Mouse (Mus musculus): ENCODE data around the gene Rwdd2a. TPM values are rescaled to one million over a fixed set of nuclear protein-coding genes. Genes with fewer than 3 reads are reported as not detected.
"Not testable (repeated sequence)": the region's sequence is repeated elsewhere in the genome, so short reads cannot be mapped to it uniquely, and the experiment has no call there.

The Rwdd2a gene
- polyA plus RNA-seq, 1 experiment from 2014 or later: 2.5 TPM

DNA sequence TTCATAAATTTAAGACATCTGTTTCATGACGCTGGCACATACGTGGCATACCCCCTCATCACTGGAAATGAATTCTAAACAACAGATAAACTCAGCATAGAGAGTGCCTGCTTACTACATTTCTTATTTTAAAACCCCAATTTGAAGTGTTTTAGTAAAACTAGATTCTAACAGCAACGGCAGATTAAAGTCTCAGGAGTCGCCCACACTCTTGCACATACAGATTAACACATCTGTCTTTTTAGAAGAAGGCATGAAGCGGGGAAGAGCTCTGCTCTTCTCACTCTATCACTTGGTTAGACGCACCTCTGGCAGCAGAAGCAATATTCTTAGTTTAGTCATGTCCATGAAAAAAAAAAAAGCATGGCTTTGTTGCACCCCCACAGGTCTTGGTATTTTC lies 3.4 kb downstream of the Rwdd2a start:
- Histone ChIP-seq H3K9ac (ENCODE audit: low read depth, low read length) (no peak overlapping the region), H3K27ac (ENCODE audit: low read depth, low read length) (no peak overlapping the region), H3K36me3 (ENCODE audit: control insufficient read depth, insufficient read depth, low read length) (no peaks in the 10 kb centered on the region), H3K4me1 (replicated peaks; ENCODE audit: control insufficient read depth, insufficient read depth, low read length) (peaks cover 3% of the 10 kb centered on the region; the same call in 1 of the 2 replicates), H3K4me2 (no peak overlapping the region), H3K9me3 (ENCODE audit: control insufficient read depth, low read length) (no peaks in the 10 kb centered on the region), H3K27me3 (replicated peaks; ENCODE audit: control insufficient read depth, insufficient read depth, low read length) (no peaks in the 10 kb centered on the region), H3K4me3 (ENCODE audit: low read depth, low read length) (no peak overlapping the region)
- DNase-seq (ENCODE audit: low spot score): no peak
- 83% methylated on average over 6 of the region's 6 CpGs for WGBS
- no peak for ATAC-seq (replicated peaks; ENCODE audit: low FRiP score)

- Histone ChIP-seq H3K9me3 (ENCODE audit: control insufficient read depth, low read length) (no peaks in the 10 kb centered on the region), H3K4me3 (ENCODE audit: low read depth, low read length) (no peak overlapping the region), H3K27me3 (replicated peaks; ENCODE audit: control insufficient read depth, insufficient read depth, low read length) (no peaks in the 10 kb centered on the region), H3K9ac (ENCODE audit: low read depth, low read length) (no peak overlapping the region), H3K4me2 (peak overlapping the region; percentile 37; the same call in 1 of the 2 replicates), H3K27ac (ENCODE audit: low read depth, low read length) (no peak overlapping the region), H3K36me3 (ENCODE audit: control insufficient read depth, insufficient read depth, low read length) (no peaks in the 10 kb centered on the region), H3K4me1 (replicated peaks; ENCODE audit: control insufficient read depth, insufficient read depth, low read length) (no peaks in the 10 kb centered on the region; the same call in 1 of the 2 replicates)
- WGBS: 46% methylated on average over 10 of the region's 10 CpGs
- 0 out of 2 replicates have a peak, but pooled peaks have one; percentile 26 for ATAC-seq (replicated peaks; ENCODE audit: low FRiP score)
- no peak for DNase-seq (ENCODE audit: low spot score)
Measured at GRCm38 (mm10) chr9:86579657-86580056, 7.9 kb downstream of the Rwdd2a start.

- Histone ChIP-seq H3K4me3 (ENCODE audit: low read depth, low read length) (no peak overlapping the region), H3K36me3 (ENCODE audit: control insufficient read depth, insufficient read depth, low read length) (no peaks in the 10 kb centered on the region), H3K27me3 (replicated peaks; ENCODE audit: control insufficient read depth, insufficient read depth, low read length) (no peaks in the 10 kb centered on the region), H3K9me3 (ENCODE audit: control insufficient read depth, low read length) (no peaks in the 10 kb centered on the region), H3K9ac (ENCODE audit: low read depth, low read length) (no peak overlapping the region), H3K4me2 (no peak overlapping the region), H3K4me1 (replicated peaks; ENCODE audit: control insufficient read depth, insufficient read depth, low read length) (no peaks in the 10 kb centered on the region; the same call in 1 of the 2 replicates), H3K27ac (ENCODE audit: low read depth, low read length) (no peak overlapping the region)
- ATAC-seq (replicated peaks; ENCODE audit: low FRiP score) (peak; percentile 51; the same call in 1 of the 2 replicates), DNase-seq (ENCODE audit: low spot score) (peak; percentile 46)
- WGBS: 45% methylated on average over 3 of the region's 3 CpGs
Measured at GRCm38 (mm10) chr9:86583740-86584139, 11.9 kb downstream of the Rwdd2a start.

GRCm38 (mm10) chr9:86587019-86587795 lies 15.4 kb downstream of the Rwdd2a start:
- DNase-seq (ENCODE audit: low spot score): no peak
- no peak overlapping the region for H3K9ac ChIP-seq (ENCODE audit: low read depth, low read length)
- H3K4me2 ChIP-seq: no peak overlapping the region
- no peaks in the 10 kb centered on the region for H3K4me1 ChIP-seq (replicated peaks; ENCODE audit: control insufficient read depth, insufficient read depth, low read length)
- no peaks in the 10 kb centered on the region for H3K9me3 ChIP-seq (ENCODE audit: control insufficient read depth, low read length)
- H3K36me3 ChIP-seq (ENCODE audit: control insufficient read depth, insufficient read depth, low read length): no peaks in the 10 kb centered on the region
- no peak overlapping the region for H3K27ac ChIP-seq (ENCODE audit: low read depth, low read length)
- H3K4me3 ChIP-seq (ENCODE audit: low read depth, low read length): no peak overlapping the region
- ATAC-seq (replicated peaks; ENCODE audit: low FRiP score): no peak
- no peaks in the 10 kb centered on the region for H3K27me3 ChIP-seq (replicated peaks; ENCODE audit: control insufficient read depth, insufficient read depth, low read length)
- WGBS: 89% methylated on average over 11 of the region's 11 CpGs

DNA sequence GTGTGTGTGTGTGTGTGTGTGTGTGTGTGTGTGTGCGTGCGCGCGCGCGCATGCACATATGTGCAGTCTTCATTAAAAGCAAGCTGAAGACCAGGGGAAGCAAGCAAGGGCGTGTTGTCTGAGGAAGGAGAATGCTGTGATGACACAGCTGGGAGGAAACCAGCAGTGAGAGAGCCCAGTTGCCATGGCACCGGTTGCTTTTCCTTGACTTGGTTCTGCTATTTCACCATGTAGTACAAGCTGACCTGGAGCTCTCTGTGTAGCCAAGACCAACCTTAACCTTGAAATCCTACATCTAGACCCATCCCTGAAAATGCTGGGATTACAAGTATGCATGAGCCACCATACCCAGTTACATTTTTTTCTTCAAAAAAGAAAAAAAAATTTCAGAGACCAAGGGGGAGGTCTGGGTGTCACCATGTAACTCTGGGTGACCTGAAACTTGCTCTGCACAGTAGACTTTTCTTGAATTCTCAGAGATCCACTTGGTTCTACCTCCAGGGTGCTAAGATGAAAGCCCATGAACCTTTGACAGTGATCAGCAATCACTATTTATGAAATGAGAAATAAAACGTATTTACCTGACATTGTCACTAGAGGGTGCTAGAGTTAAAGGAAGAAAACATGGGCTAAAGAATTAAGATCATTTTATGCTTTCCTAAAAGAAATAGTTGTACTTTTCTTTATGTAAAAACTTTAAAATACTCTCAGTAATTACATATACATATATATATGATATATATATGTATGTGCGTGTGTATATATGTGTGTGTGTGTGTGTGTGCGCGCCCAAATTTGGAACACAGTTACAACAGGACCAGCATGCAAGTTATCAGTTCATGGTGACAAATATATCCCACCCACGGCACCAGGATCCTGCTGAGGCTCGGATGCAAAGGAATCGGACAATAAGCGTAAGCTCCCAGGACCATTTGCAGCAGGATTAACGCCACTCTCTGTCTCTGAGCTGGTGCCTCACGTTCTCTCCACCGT lies 21.2 kb downstream of the Rwdd2a start:
- Histone ChIP-seq H3K27ac (ENCODE audit: low read depth, low read length) (no peak overlapping the region), H3K27me3 (replicated peaks; ENCODE audit: control insufficient read depth, insufficient read depth, low read length) (no peaks in the 10 kb centered on the region), H3K4me1 (replicated peaks; ENCODE audit: control insufficient read depth, insufficient read depth, low read length) (no peaks in the 10 kb centered on the region), H3K4me3 (ENCODE audit: low read depth, low read length) (no peak overlapping the region), H3K36me3 (ENCODE audit: control insufficient read depth, insufficient read depth, low read length) (no peaks in the 10 kb centered on the region), H3K9me3 (ENCODE audit: control insufficient read depth, low read length) (no peaks in the 10 kb centered on the region), H3K4me2 (no peak overlapping the region), H3K9ac (ENCODE audit: low read depth, low read length) (no peak overlapping the region)
- WGBS: 71% methylated on average over 19 of the region's 19 CpGs
- ATAC-seq (replicated peaks; ENCODE audit: low FRiP score) (no peak), DNase-seq (ENCODE audit: low spot score) (no peak)

GRCm38 (mm10) chr9:86594357-86594767 lies 22.6 kb downstream of the Rwdd2a start:
- not testable (repeated sequence) for ATAC-seq (replicated peaks; ENCODE audit: low FRiP score); H3K27ac ChIP-seq (ENCODE audit: low read depth, low read length); DNase-seq (ENCODE audit: low spot score); H3K4me1 ChIP-seq (replicated peaks; ENCODE audit: control insufficient read depth, insufficient read depth, low read length); H3K4me3 ChIP-seq (ENCODE audit: low read depth, low read length); H3K4me2 ChIP-seq; H3K36me3 ChIP-seq (ENCODE audit: control insufficient read depth, insufficient read depth, low read length); H3K9ac ChIP-seq (ENCODE audit: low read depth, low read length); H3K27me3 ChIP-seq (replicated peaks; ENCODE audit: control insufficient read depth, insufficient read depth, low read length); H3K9me3 ChIP-seq (ENCODE audit: control insufficient read depth, low read length)
- 49% methylated on average over 9 of the region's 10 CpGs for WGBS

DNA sequence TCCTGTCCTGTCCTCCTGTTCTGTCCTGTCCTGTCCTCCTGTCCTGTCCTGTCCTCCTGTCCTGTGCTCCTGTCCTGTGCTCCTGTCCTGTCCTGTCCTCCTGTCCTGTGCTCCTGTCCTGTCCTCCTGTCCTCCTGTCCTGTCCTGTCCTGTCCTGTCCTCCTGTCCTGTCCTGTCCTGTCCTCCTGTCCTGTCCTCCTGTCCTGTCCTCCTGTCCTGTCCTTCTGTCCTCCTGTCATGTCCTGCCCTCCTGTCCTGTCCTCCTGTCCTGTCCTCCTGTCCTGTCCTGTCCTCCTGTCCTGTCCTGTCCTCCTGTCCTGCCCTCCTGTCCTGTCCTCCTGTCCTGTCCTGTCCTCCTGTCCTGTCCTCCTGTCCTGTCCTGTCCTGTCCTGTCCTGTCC lies 25.2 kb downstream of the Rwdd2a start:
- not testable (repeated sequence) for H3K4me3 ChIP-seq (ENCODE audit: low read depth, low read length); DNase-seq (ENCODE audit: low spot score); H3K4me1 ChIP-seq (replicated peaks; ENCODE audit: control insufficient read depth, insufficient read depth, low read length)

GRCm38 (mm10) chr9:86599723-86600303 lies 28.0 kb downstream of the Rwdd2a start:
- Histone ChIP-seq H3K9ac (ENCODE audit: low read depth, low read length) (no peak overlapping the region), H3K4me1 (replicated peaks; ENCODE audit: control insufficient read depth, insufficient read depth, low read length) (no peaks in the 10 kb centered on the region), H3K4me2 (no peak overlapping the region), H3K27ac (ENCODE audit: low read depth, low read length) (no peak overlapping the region), H3K27me3 (replicated peaks; ENCODE audit: control insufficient read depth, insufficient read depth, low read length) (no peaks in the 10 kb centered on the region), H3K9me3 (ENCODE audit: control insufficient read depth, low read length) (no peaks in the 10 kb centered on the region), H3K36me3 (ENCODE audit: control insufficient read depth, insufficient read depth, low read length) (no peaks in the 10 kb centered on the region), H3K4me3 (ENCODE audit: low read depth, low read length) (no peak overlapping the region)
- 47% methylated on average over 8 of the region's 8 CpGs for WGBS
- no peak for ATAC-seq (replicated peaks; ENCODE audit: low FRiP score)
- DNase-seq (ENCODE audit: low spot score): no peak

More for the DNA sequence above, 25.2 kb downstream of the Rwdd2a start:
- not testable (repeated sequence) for H3K4me2 ChIP-seq; ATAC-seq (replicated peaks; ENCODE audit: low FRiP score); H3K27me3 ChIP-seq (replicated peaks; ENCODE audit: control insufficient read depth, insufficient read depth, low read length); H3K9ac ChIP-seq (ENCODE audit: low read depth, low read length); H3K36me3 ChIP-seq (ENCODE audit: control insufficient read depth, insufficient read depth, low read length); H3K9me3 ChIP-seq (ENCODE audit: control insufficient read depth, low read length); H3K27ac ChIP-seq (ENCODE audit: low read depth, low read length)
